Mouse (Mus musculus) spleen, adult 2 months (tissue): ENCODE results near the gene Fam180a. TPM values are rescaled to one million over a fixed set of nuclear protein-coding genes. Genes with fewer than 3 reads are reported as not detected.

Experiments used
- DNase-seq, 2 experiments: peaks; one replicate each; pipeline versions ENCODE4 v3.0.0 to v3.0.0-alpha.2; 2012 to 2021; ENCODE audit warnings: low spot score in 2 of 2, low read depth in 1 of 2
- H3K27ac ChIP-seq: fragments of 200-500 bp; 2 replicates; pipeline ENCODE4 v1.5.1; 2012; ENCODE audit warnings: low read length, inconsistent platforms; ENCODE audit not compliant: insufficient read depth
- H3K27me3 ChIP-seq: fragments of 200-500 bp; 2 replicates; pipeline ENCODE4 v1.6.1; 2012; ENCODE audit warnings: mild to moderate bottlenecking, moderate library complexity, low read length, inconsistent platforms; ENCODE audit not compliant: control insufficient read depth, insufficient read depth
- H3K36me3 ChIP-seq: fragments of 200-500 bp; 2 replicates; pipeline ENCODE4 v1.6.1; 2012; ENCODE audit warnings: mild to moderate bottlenecking, low read length, inconsistent platforms; ENCODE audit not compliant: control insufficient read depth, insufficient read depth
- H3K4me1 ChIP-seq: fragments of 200-500 bp; 2 replicates; pipeline ENCODE4 v1.6.1; 2011; ENCODE audit warnings: inconsistent platforms; ENCODE audit not compliant: control insufficient read depth, insufficient read depth, insufficient read length
- H3K4me3 ChIP-seq: fragments of 200-500 bp; 2 replicates; pipeline ENCODE4 v1.5.1; 2011; ENCODE audit warnings: mild to moderate bottlenecking, inconsistent platforms; ENCODE audit not compliant: insufficient read depth, insufficient read length; ENCODE audit errors: extremely low read depth
- CTCF ChIP-seq: fragments of 200-500 bp; IDR thresholded peaks from 2 replicates; pipeline ENCODE4 v1.5.1; 2011; ENCODE audit warnings: mild to moderate bottlenecking, inconsistent platforms; ENCODE audit not compliant: insufficient read depth, insufficient read length, insufficient replicate concordance; ENCODE audit errors: extremely low read depth
- POLR2A ChIP-seq: fragments of 200-500 bp; IDR thresholded peaks from 2 replicates; pipeline ENCODE4 v1.6.1; 2011; ENCODE audit warnings: low read depth, low read length, inconsistent platforms
- WGBS: fragments of 180-500 bp; shearing (Covaris S2); methylation state at CpG from one replicate; pipeline ENCODE4 v1.1.7; 2018; 5-methylcytosine and 5-hydroxymethylcytosine counted together
- polyA plus RNA-seq: library from polyadenylated mRNA; depleted of rRNA; stranded (reverse); fragments of >200 nt; gene quantifications from 2 replicates; pipeline ENCODE4 v1.2.3, GENCODE M21; 2012

Fam180a gene
- polyA plus RNA-seq, 1 experiment: 0.20 TPM

GRCm38 (mm10) chr6:35319850-35320249, 6.1 kb downstream of the Fam180a start:
- no peak for TF ChIP-seq POLR2A
- TF ChIP-seq CTCF: no peak
- H3K36me3 ChIP-seq: no peaks in the 10 kb centered on the region
- no peak overlapping the region for H3K27ac ChIP-seq
- no peaks in the 10 kb centered on the region for H3K4me1 ChIP-seq
- 61% methylated on average over 6 of the region's 6 CpGs for WGBS
- DNase-seq: no peak
- H3K27me3 ChIP-seq: no peaks in the 10 kb centered on the region
- H3K4me3 ChIP-seq: no peak overlapping the region

- 91% methylated on average over 8 of the region's 8 CpGs for WGBS
- DNase-seq: no peak
- Histone ChIP-seq H3K4me1 (no peaks in the 10 kb centered on the region), H3K27me3 (no peaks in the 10 kb centered on the region), H3K27ac (no peak overlapping the region), H3K4me3 (no peak overlapping the region), H3K36me3 (no peaks in the 10 kb centered on the region)
- TF ChIP-seq POLR2A (no peak), CTCF (no peak)
These were observed 12.4 kb downstream of the Fam180a start for GRCm38 (mm10) chr6:35313520-35313919.

GRCm38 (mm10) chr6:35309406-35309805, 16.5 kb downstream of the Fam180a start:
- no peaks in the 10 kb centered on the region for H3K4me1 ChIP-seq
- WGBS: 85% methylated on average over 7 of the region's 7 CpGs
- no peaks in the 10 kb centered on the region for H3K27me3 ChIP-seq
- TF ChIP-seq CTCF (no peak), POLR2A (no peak)
- H3K27ac ChIP-seq: no peak overlapping the region
- no peak overlapping the region for H3K4me3 ChIP-seq
- no peaks in the 10 kb centered on the region for H3K36me3 ChIP-seq
- no peak for DNase-seq

- WGBS: 71% methylated on average over 7 of the region's 7 CpGs
- no peaks in the 10 kb centered on the region for H3K4me1 ChIP-seq
- no peak within 1 kb of the TSS for H3K4me3 ChIP-seq
- no peak within 1 kb of the TSS for H3K27ac ChIP-seq
- TF ChIP-seq POLR2A: no peak
- TF ChIP-seq CTCF: no peak
- DNase-seq: no peak
- no peaks in the 10 kb centered on the region for H3K27me3 ChIP-seq
- H3K36me3 ChIP-seq: no peaks in the 10 kb centered on the region
These were observed 17.9 kb downstream of the Fam180a start, which contains the start of gene Slc13a4 for GRCm38 (mm10) chr6:35308037-35308436. Slc13a4 (minus strand) TSS chr6:35308131.

- no peak overlapping the region for H3K27ac ChIP-seq
- DNase-seq: no peak
- TF ChIP-seq CTCF (no peak), POLR2A (no peak)
- no peaks in the 10 kb centered on the region for H3K27me3 ChIP-seq
- H3K4me3 ChIP-seq: no peak overlapping the region
- H3K4me1 ChIP-seq: no peaks in the 10 kb centered on the region
- 89% methylated on average over 13 of the region's 13 CpGs for WGBS
- no peaks in the 10 kb centered on the region for H3K36me3 ChIP-seq
These were observed 18.8 kb downstream of the Fam180a start for GRCm38 (mm10) chr6:35307136-35307535.

- 75% methylated on average over 11 of the region's 11 CpGs for WGBS
- TF ChIP-seq POLR2A (no peak), CTCF (no peak)
- Histone ChIP-seq H3K27me3 (no peaks in the 10 kb centered on the region), H3K36me3 (no peaks in the 10 kb centered on the region), H3K4me3 (no peak overlapping the region), H3K4me1 (no peaks in the 10 kb centered on the region), H3K27ac (no peak overlapping the region)
- DNase-seq: no peak
These were observed 22.5 kb downstream of the Fam180a start for GRCm38 (mm10) chr6:35303355-35303900.

- H3K27me3 ChIP-seq: no peaks in the 10 kb centered on the region
- H3K4me3 ChIP-seq: no peak overlapping the region
- no peak overlapping the region for H3K27ac ChIP-seq
- 96% methylated on average over 7 of the region's 7 CpGs for whole genome bisulfite sequencing
- H3K4me1 ChIP-seq: no peaks in the 10 kb centered on the region
- H3K36me3 ChIP-seq: no peaks in the 10 kb centered on the region
- no peak for TF ChIP-seq CTCF
- TF ChIP-seq POLR2A: no peak
- DNase-seq: no peak
These were observed 23.4 kb downstream of the Fam180a start for GRCm38 (mm10) chr6:35302581-35302980.

- no peaks in the 10 kb centered on the region for H3K4me1 ChIP-seq
- H3K4me3 ChIP-seq: no peak overlapping the region
- H3K27ac ChIP-seq: no peak overlapping the region
- no peak for DNase-seq
- no peaks in the 10 kb centered on the region for H3K36me3 ChIP-seq
- no peaks in the 10 kb centered on the region for H3K27me3 ChIP-seq
- WGBS: 58% methylated on average over 6 of the region's 6 CpGs
- TF ChIP-seq CTCF: no peak
- no peak for TF ChIP-seq POLR2A
These were observed 27.6 kb downstream of the Fam180a start for GRCm38 (mm10) chr6:35298323-35298722.
